Mouse (Mus musculus): Measurements from ENCODE around the gene Mcts1.

Mcts1 gene

GRCm38 (mm10) chrX:38600177-38600994, at the start of gene Mcts1:
Gene Mcts1 (plus strand): TSS chrX:38600578.
- peak; percentile 41 for DNase-seq (ENCODE audit: low spot score)

- no peak for DNase-seq (ENCODE audit: low spot score)
Observed at GRCm38 (mm10) chrX:38553255-38553654, 47.1 kb upstream of the Mcts1 start.

GRCm38 (mm10) chrX:38563941-38564541, 36.3 kb upstream of the Mcts1 start:
- peak; percentile 3 for DNase-seq (ENCODE audit: low spot score)

- DNase-seq (ENCODE audit: low spot score), result peak; percentile 60
Observed at GRCm38 (mm10) chrX:38564542-38565175, 35.7 kb upstream of the Mcts1 start.

- DNase-seq (ENCODE audit: low spot score), result no peak
Observed at GRCm38 (mm10) chrX:38565176-38565542, 35.2 kb upstream of the Mcts1 start.

- DNase-seq (ENCODE audit: low spot score), result no peak
Observed at GRCm38 (mm10) chrX:38566521-38567205, 33.7 kb upstream of the Mcts1 start.

GRCm38 (mm10) chrX:38576078-38576477, 24.3 kb upstream of the Mcts1 start, which contains the start of gene Cul4b:
Gene Cul4b (minus strand): TSS chrX:38576196.
- no peak for DNase-seq (ENCODE audit: low spot score)

GRCm38 (mm10) chrX:38581140-38581539, 19.2 kb upstream of the Mcts1 start:
- no peak for DNase-seq (ENCODE audit: low spot score)

GRCm38 (mm10) chrX:38583261-38583660, 17.1 kb upstream of the Mcts1 start:
- no peak for DNase-seq (ENCODE audit: low spot score)

- DNase-seq (ENCODE audit: low spot score), result no peak
Observed at GRCm38 (mm10) chrX:38589827-38590226, 10.6 kb upstream of the Mcts1 start.

GRCm38 (mm10) chrX:38591749-38592148, 8.6 kb upstream of the Mcts1 start:
- no peak for DNase-seq (ENCODE audit: low spot score)

- no peak for DNase-seq (ENCODE audit: low spot score)
Observed at GRCm38 (mm10) chrX:38593180-38593889, 7.0 kb upstream of the Mcts1 start.

- no peak for DNase-seq (ENCODE audit: low spot score)
Observed at GRCm38 (mm10) chrX:38600995-38601369, 604 bp downstream of the Mcts1 start.

GRCm38 (mm10) chrX:38634801-38635637, 34.6 kb downstream of the Mcts1 start, which contains the start of gene C1galt1c1:
Gene C1galt1c1 (minus strand): TSS chrX:38635087.
- DNase-seq (ENCODE audit: low spot score), result peak; percentile 70

GRCm38 (mm10) chrX:38635638-38635931, 35.2 kb downstream of the Mcts1 start:
- DNase-seq (ENCODE audit: low spot score), result no peak

- DNase-seq (ENCODE audit: low spot score), result no peak
Observed at GRCm38 (mm10) chrX:38641435-38641834, 41.1 kb downstream of the Mcts1 start.

- no peak for DNase-seq (ENCODE audit: low spot score)
Observed at GRCm38 (mm10) chrX:38642183-38642582, 41.8 kb downstream of the Mcts1 start.

GRCm38 (mm10) chrX:38650404-38651039, 50.1 kb downstream of the Mcts1 start:
- no peak for DNase-seq (ENCODE audit: low spot score)

GRCm38 (mm10) chrX:38651167-38651566, 50.8 kb downstream of the Mcts1 start:
- DNase-seq (ENCODE audit: low spot score), result no peak

GRCm38 (mm10) chrX:38653181-38653580, 52.8 kb downstream of the Mcts1 start:
- no peak for DNase-seq (ENCODE audit: low spot score)

- no peak for DNase-seq (ENCODE audit: low spot score)
Observed at GRCm38 (mm10) chrX:38654681-38655080, 54.3 kb downstream of the Mcts1 start.
